Mouse (Mus musculus) embryonic facial prominence, embryonic 11.5 days (tissue): Measurements from ENCODE around the gene Gpr107. TPM values are rescaled to one million over a fixed set of nuclear protein-coding genes. Genes with fewer than 3 reads are reported as not detected.

ENCODE experiments used
- ATAC-seq: fragments of 200-750 bp; cut with Nextera tagmentation; replicated peaks from 2 replicates; pipeline ENCODE4 v1.8.0; 2017; ENCODE audit warnings: low read depth; ENCODE audit not compliant: insufficient number of reproducible peaks, low FRiP score, low TSS enrichment
- DNase-seq: peaks from one replicate; pipeline ENCODE4 v3.0.0-alpha.2; 2015; ENCODE audit warnings: low spot score
- H3K27ac ChIP-seq: fragments of 300-500 bp; sonication (generic); replicated peaks from 2 replicates; pipeline ENCODE4 v1.5.1; 2014; ENCODE audit warnings: mild to moderate bottlenecking, low read depth, low read length, control low read depth
- H3K27me3 ChIP-seq: fragments of 300-500 bp; sonication (generic); 2 replicates; pipeline ENCODE4 v1.6.1; 2014; ENCODE audit warnings: mild to moderate bottlenecking, low read length, moderate library complexity, mixed read lengths; ENCODE audit not compliant: control insufficient read depth, insufficient read depth
- H3K36me3 ChIP-seq: fragments of 300-500 bp; sonication (generic); replicated peaks from 2 replicates; pipeline ENCODE4 v1.6.1; 2014; ENCODE audit warnings: low read depth, mild to moderate bottlenecking, low read length, moderate library complexity, mixed read lengths; ENCODE audit not compliant: control insufficient read depth, insufficient read depth
- H3K4me1 ChIP-seq: fragments of 300-500 bp; sonication (generic); 2 replicates; pipeline ENCODE4 v1.6.1; 2014; ENCODE audit warnings: low read length, mixed read lengths; ENCODE audit not compliant: control insufficient read depth, insufficient read depth
- H3K4me2 ChIP-seq: fragments of 300-500 bp; sonication (generic); 2 replicates; pipeline ENCODE4 v1.6.1; 2014; ENCODE audit warnings: low read depth, mild to moderate bottlenecking, control low read depth, low read length, moderate library complexity
- H3K4me3 ChIP-seq: fragments of 300-500 bp; sonication (generic); 2 replicates; pipeline ENCODE4 v1.5.1; 2014; ENCODE audit warnings: low read depth, low read length, control low read depth
- H3K9ac ChIP-seq: fragments of 300-500 bp; sonication (generic); replicated peaks from 2 replicates; pipeline ENCODE4 v1.6.1; 2014; ENCODE audit warnings: mild to moderate bottlenecking, control low read depth, low read length
- H3K9me3 ChIP-seq: fragments of 300-500 bp; sonication (generic); replicated peaks from 2 replicates; pipeline ENCODE4 v1.6.1; 2016; ENCODE audit warnings: mild to moderate bottlenecking, low read length, inconsistent platforms, mixed read lengths; ENCODE audit not compliant: control insufficient read depth
- WGBS: fragments of 180-500 bp; shearing (Covaris S2); extraction: QIAGEN DNeasy Blood & Tissue Kit; methylation state at CpG from one replicate; pipeline ENCODE4 v1.1.7; 2014; 5-methylcytosine and 5-hydroxymethylcytosine counted together
- polyA plus RNA-seq: library from polyadenylated mRNA; unstranded; fragments of >200 nt; fragmentation: Nextera tagmentation; extraction: Ambion mirVana; gene quantifications from 2 replicates; pipeline ENCODE4 v1.2.1, GENCODE M21; 2014

The Gpr107 gene
- polyA plus RNA-seq, 1 experiment from 2014 or later, result 23.1 TPM

- no peak for ATAC-seq
- no peak overlapping the region for H3K4me2 ChIP-seq
- H3K9me3 ChIP-seq, result no peaks in the 10 kb centered on the region
- no peaks in the 10 kb centered on the region; the same call in 1 of the 2 replicates for H3K4me1 ChIP-seq
- no peaks in the 10 kb centered on the region for H3K27me3 ChIP-seq
- no peak for DNase-seq
- no peak overlapping the region for H3K9ac ChIP-seq
- H3K36me3 ChIP-seq, result no peaks in the 10 kb centered on the region
- H3K4me3 ChIP-seq, result no peak overlapping the region
- WGBS, result 95% methylated on average over 4 of the region's 4 CpGs
- no peak overlapping the region for H3K27ac ChIP-seq
These were observed 46.5 kb downstream of the Gpr107 start for GRCm38 (mm10) chr2:31198621-31199020.

GRCm38 (mm10) chr2:31200051-31200450, 47.9 kb downstream of the Gpr107 start:
- Histone ChIP-seq H3K4me2 (no peak overlapping the region), H3K9me3 (no peaks in the 10 kb centered on the region), H3K27me3 (no peaks in the 10 kb centered on the region), H3K9ac (no peak overlapping the region), H3K4me3 (no peak overlapping the region), H3K36me3 (no peaks in the 10 kb centered on the region), H3K4me1 (no peaks in the 10 kb centered on the region; the same call in 1 of the 2 replicates), H3K27ac (no peak overlapping the region)
- no peak for DNase-seq
- ATAC-seq, result no peak
- 90% methylated on average over 2 of the region's 2 CpGs for WGBS

GRCm38 (mm10) chr2:31201851-31202250, 49.7 kb downstream of the Gpr107 start:
- H3K9me3 ChIP-seq, result no peaks in the 10 kb centered on the region
- H3K36me3 ChIP-seq, result no peaks in the 10 kb centered on the region
- H3K4me2 ChIP-seq, result no peak overlapping the region
- H3K4me3 ChIP-seq, result no peak overlapping the region
- H3K9ac ChIP-seq, result no peak overlapping the region
- no peaks in the 10 kb centered on the region; the same call in 1 of the 2 replicates for H3K4me1 ChIP-seq
- DNase-seq, result no peak
- ATAC-seq, result peak; percentile 65; the same call in 1 of the 2 replicates
- 56% methylated on average over 7 of the region's 7 CpGs for WGBS
- no peaks in the 10 kb centered on the region for H3K27me3 ChIP-seq
- no peak overlapping the region for H3K27ac ChIP-seq

GRCm38 (mm10) chr2:31202357-31202756, 50.2 kb downstream of the Gpr107 start:
- Histone ChIP-seq H3K36me3 (no peaks in the 10 kb centered on the region), H3K4me3 (no peak overlapping the region), H3K9me3 (no peaks in the 10 kb centered on the region), H3K27ac (no peak overlapping the region), H3K27me3 (no peaks in the 10 kb centered on the region), H3K4me2 (no peak overlapping the region), H3K9ac (no peak overlapping the region), H3K4me1 (no peaks in the 10 kb centered on the region; the same call in 1 of the 2 replicates)
- DNase-seq (no peak), ATAC-seq (no peak)
- 10% methylated on average over 3 of the region's 3 CpGs for WGBS

- no peak overlapping the region for H3K9ac ChIP-seq
- DNase-seq (no peak), ATAC-seq (no peak)
- 72% methylated on average over 4 of the region's 4 CpGs for WGBS
- H3K4me1 ChIP-seq, result no peaks in the 10 kb centered on the region; the same call in 1 of the 2 replicates
- H3K27me3 ChIP-seq, result no peaks in the 10 kb centered on the region
- H3K4me2 ChIP-seq, result no peak overlapping the region
- no peaks in the 10 kb centered on the region for H3K36me3 ChIP-seq
- H3K4me3 ChIP-seq, result no peak overlapping the region
- no peaks in the 10 kb centered on the region for H3K9me3 ChIP-seq
- H3K27ac ChIP-seq, result no peak overlapping the region
These were observed 50.8 kb downstream of the Gpr107 start for GRCm38 (mm10) chr2:31202956-31203355.

- H3K4me1 ChIP-seq, result no peaks in the 10 kb centered on the region; the same call in 1 of the 2 replicates
- DNase-seq, result no peak
- no peak overlapping the region for H3K9ac ChIP-seq
- H3K4me2 ChIP-seq, result no peak overlapping the region
- no peaks in the 10 kb centered on the region for H3K27me3 ChIP-seq
- no peak overlapping the region for H3K27ac ChIP-seq
- no peak for ATAC-seq
- 86% methylated on average over 5 of the region's 5 CpGs for WGBS
- no peaks in the 10 kb centered on the region for H3K36me3 ChIP-seq
- H3K9me3 ChIP-seq, result no peaks in the 10 kb centered on the region
- no peak overlapping the region for H3K4me3 ChIP-seq
These were observed 52.6 kb downstream of the Gpr107 start for GRCm38 (mm10) chr2:31204677-31205076.

- Histone ChIP-seq H3K27me3 (no peaks in the 10 kb centered on the region), H3K27ac (no peak overlapping the region), H3K9ac (no peak overlapping the region; the same call in 1 of the 2 replicates), H3K36me3 (no peaks in the 10 kb centered on the region; the same call in 1 of the 2 replicates), H3K4me1 (no peaks in the 10 kb centered on the region; the same call in 1 of the 2 replicates), H3K4me2 (no peak overlapping the region), H3K9me3 (no peaks in the 10 kb centered on the region), H3K4me3 (no peak overlapping the region)
- DNase-seq, result no peak
- no peak for ATAC-seq
- 87% methylated on average over 4 of the region's 4 CpGs for WGBS
These were observed 54.1 kb downstream of the Gpr107 start for GRCm38 (mm10) chr2:31206211-31206610.

- H3K27me3 ChIP-seq, result no peaks in the 10 kb centered on the region
- no peaks in the 10 kb centered on the region for H3K9me3 ChIP-seq
- H3K27ac ChIP-seq, result no peak overlapping the region
- ATAC-seq (no peak), DNase-seq (no peak)
- no peak overlapping the region for H3K4me2 ChIP-seq
- no peak overlapping the region for H3K4me3 ChIP-seq
- no peak overlapping the region for H3K9ac ChIP-seq
- WGBS, result 51% methylated on average over 8 of the region's 8 CpGs
- H3K36me3 ChIP-seq, result no peaks in the 10 kb centered on the region; the same call in 1 of the 2 replicates
- H3K4me1 ChIP-seq, result no peaks in the 10 kb centered on the region; the same call in 1 of the 2 replicates
These were observed 54.8 kb downstream of the Gpr107 start for GRCm38 (mm10) chr2:31206882-31207281.
